Mouse (Mus musculus) lung, adult 2 months (tissue): ENCODE data around the gene Aimp2.

Experiments
- CTCF ChIP-seq: fragments of 200-500 bp; IDR thresholded peaks from 2 replicates; pipeline ENCODE4 v1.5.1; 2011; ENCODE audit warnings: mild to moderate bottlenecking, low read length, control low read depth; ENCODE audit not compliant: insufficient read depth
- POLR2A ChIP-seq: fragments of 200-500 bp; IDR thresholded peaks from 2 replicates; pipeline ENCODE4 v1.6.1; 2011; ENCODE audit warnings: low read depth, mild to moderate bottlenecking, control low read depth, low read length, borderline replicate concordance; ENCODE audit errors: extremely low read depth

DNA sequence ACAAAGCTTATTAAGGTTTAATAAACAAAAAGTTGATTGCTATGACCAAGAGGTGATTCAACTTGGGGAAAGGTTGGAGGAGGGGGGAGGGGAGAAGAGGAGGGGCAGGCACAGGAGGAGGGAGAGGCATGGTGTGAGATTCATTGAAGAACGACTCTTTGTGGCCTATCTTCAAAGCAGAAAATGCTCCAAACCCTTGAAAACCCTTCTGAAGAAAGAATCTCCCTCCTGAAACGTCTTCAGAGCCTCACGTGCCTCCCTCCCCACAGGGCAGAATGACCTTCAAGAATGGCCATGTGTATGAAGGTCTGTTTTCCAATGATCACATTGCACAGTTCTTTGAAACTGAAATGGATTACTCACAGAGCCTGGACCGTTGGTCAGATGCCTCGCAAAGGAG lies 40.4 kb upstream of the Aimp2 start:
- no peak for TF ChIP-seq POLR2A
- TF ChIP-seq CTCF = no peak
